Mouse (Mus musculus) midbrain, embryonic 14.5 days (tissue): Measurements from ENCODE around the gene Esyt2. TPM values are rescaled to one million over a fixed set of nuclear protein-coding genes. Genes with fewer than 3 reads are reported as not detected.

Experiments
- ATAC-seq: fragments of 200-750 bp; cut with Nextera tagmentation; 2 replicates; pipeline ENCODE4 v1.8.0; 2017; ENCODE audit warnings: moderate number of reproducible peaks, moderate library complexity; ENCODE audit not compliant: low FRiP score, low TSS enrichment
- DNase-seq: peaks from one replicate; pipeline ENCODE4 v3.0.0-alpha.2; 2015
- H3K27ac ChIP-seq: fragments of 300-500 bp; sonication (generic); replicated peaks from 2 replicates; pipeline ENCODE4 v1.5.1; 2014; ENCODE audit warnings: mild to moderate bottlenecking, low read depth, low read length, moderate library complexity
- H3K27me3 ChIP-seq: fragments of 300-500 bp; sonication (generic); 2 replicates; pipeline ENCODE4 v1.6.1; 2014; ENCODE audit warnings: low read length, control low read depth, mixed read lengths; ENCODE audit not compliant: control insufficient read depth, insufficient read depth
- H3K36me3 ChIP-seq: fragments of 300-500 bp; sonication (generic); 2 replicates; pipeline ENCODE4 v1.6.1; 2014; ENCODE audit warnings: low read length, control low read depth; ENCODE audit not compliant: control insufficient read depth, insufficient read depth
- H3K4me1 ChIP-seq: fragments of 300-500 bp; sonication (generic); 2 replicates; pipeline ENCODE4 v1.6.1; 2014; ENCODE audit warnings: mild to moderate bottlenecking, antibody characterized with exemption, low read length, control low read depth; ENCODE audit not compliant: control insufficient read depth, insufficient read depth
- H3K4me2 ChIP-seq: fragments of 300-500 bp; sonication (generic); 2 replicates; pipeline ENCODE4 v1.6.1; 2014; ENCODE audit warnings: mild to moderate bottlenecking, low read length, moderate library complexity
- H3K4me3 ChIP-seq: fragments of 300-500 bp; sonication (generic); replicated peaks from 2 replicates; pipeline ENCODE4 v1.5.1; 2014; ENCODE audit warnings: low read depth, low read length
- H3K9ac ChIP-seq: fragments of 300-500 bp; sonication (generic); replicated peaks from 2 replicates; pipeline ENCODE4 v1.6.1; 2014; ENCODE audit warnings: mild to moderate bottlenecking, low read length, moderate library complexity
- H3K9me3 ChIP-seq: fragments of 300-500 bp; sonication (generic); 2 replicates; pipeline ENCODE4 v1.6.1; 2016; ENCODE audit warnings: low read length, control low read depth, mixed read lengths; ENCODE audit not compliant: control insufficient read depth
- WGBS: fragments of 180-500 bp; shearing (Covaris S2); extraction: QIAGEN DNeasy Blood & Tissue Kit; methylation state at CpG from one replicate; pipeline ENCODE4 v1.1.7; 2014; 5-methylcytosine and 5-hydroxymethylcytosine counted together
- polyA plus RNA-seq: library from polyadenylated mRNA; unstranded; fragments of >200 nt; fragmentation: Nextera tagmentation; extraction: Ambion mirVana; gene quantifications from 2 replicates; pipeline ENCODE4 v1.2.1, GENCODE M21; 2014

Esyt2 gene
- polyA plus RNA-seq, 1 experiment from 2014 or later, result 18.5 TPM

- H3K4me2 ChIP-seq, result no peak overlapping the region
- no peaks in the 10 kb centered on the region for H3K9me3 ChIP-seq
- no peaks in the 10 kb centered on the region for H3K27me3 ChIP-seq
- DNase-seq (no peak), ATAC-seq (no peak)
- H3K27ac ChIP-seq, result no peak overlapping the region
- no peak overlapping the region for H3K9ac ChIP-seq
- no peaks in the 10 kb centered on the region for H3K4me1 ChIP-seq
- no peak overlapping the region for H3K4me3 ChIP-seq
- peaks cover 16% of the 10 kb centered on the region for H3K36me3 ChIP-seq
- 93% methylated on average over 3 of the region's 3 CpGs for WGBS
Observed at GRCm38 (mm10) chr12:116354694-116355093, 73.7 kb downstream of the Esyt2 start.

GRCm38 (mm10) chr12:116362091-116362490 lies 81.1 kb downstream of the Esyt2 start:
- H3K4me2 ChIP-seq, result no peak overlapping the region
- H3K9me3 ChIP-seq, result no peaks in the 10 kb centered on the region
- H3K9ac ChIP-seq, result no peak overlapping the region
- ATAC-seq, result no peak
- no peaks in the 10 kb centered on the region for H3K4me1 ChIP-seq
- H3K36me3 ChIP-seq, result peaks cover 35% of the 10 kb centered on the region
- H3K4me3 ChIP-seq, result no peak overlapping the region
- H3K27ac ChIP-seq, result no peak overlapping the region
- DNase-seq, result no peak
- H3K27me3 ChIP-seq, result no peaks in the 10 kb centered on the region

GRCm38 (mm10) chr12:116366900-116367299 lies 85.9 kb downstream of the Esyt2 start:
- no peaks in the 10 kb centered on the region for H3K27me3 ChIP-seq
- DNase-seq (no peak), ATAC-seq (no peak)
- H3K4me1 ChIP-seq, result no peaks in the 10 kb centered on the region
- peaks cover 58% of the 10 kb centered on the region for H3K36me3 ChIP-seq
- no peak overlapping the region for H3K4me3 ChIP-seq
- WGBS, result 88% methylated on average over 3 of the region's 3 CpGs
- H3K4me2 ChIP-seq, result no peak overlapping the region
- no peak overlapping the region for H3K9ac ChIP-seq
- no peaks in the 10 kb centered on the region for H3K9me3 ChIP-seq
- H3K27ac ChIP-seq, result no peak overlapping the region

GRCm38 (mm10) chr12:116367346-116367745 lies 86.3 kb downstream of the Esyt2 start:
- ATAC-seq (no peak), DNase-seq (no peak)
- no peak overlapping the region for H3K9ac ChIP-seq
- no peaks in the 10 kb centered on the region for H3K27me3 ChIP-seq
- no peak overlapping the region for H3K4me3 ChIP-seq
- no peaks in the 10 kb centered on the region for H3K9me3 ChIP-seq
- no peak overlapping the region for H3K4me2 ChIP-seq
- H3K36me3 ChIP-seq, result peaks cover 58% of the 10 kb centered on the region
- WGBS, result 98% methylated on average over 2 of the region's 2 CpGs
- H3K27ac ChIP-seq, result no peak overlapping the region
- no peaks in the 10 kb centered on the region for H3K4me1 ChIP-seq

GRCm38 (mm10) chr12:116368857-116369256 lies 87.9 kb downstream of the Esyt2 start:
- H3K9me3 ChIP-seq, result no peaks in the 10 kb centered on the region
- no peak overlapping the region for H3K27ac ChIP-seq
- H3K4me1 ChIP-seq, result no peaks in the 10 kb centered on the region
- 95% methylated on average over 2 of the region's 2 CpGs for WGBS
- no peak overlapping the region for H3K9ac ChIP-seq
- no peak for DNase-seq
- no peaks in the 10 kb centered on the region for H3K27me3 ChIP-seq
- ATAC-seq, result no peak
- no peak overlapping the region for H3K4me3 ChIP-seq
- H3K4me2 ChIP-seq, result no peak overlapping the region
- peaks cover 53% of the 10 kb centered on the region for H3K36me3 ChIP-seq

- DNase-seq (no peak), ATAC-seq (no peak)
- H3K27me3 ChIP-seq, result no peaks in the 10 kb centered on the region
- H3K9me3 ChIP-seq, result no peaks in the 10 kb centered on the region
- peaks cover 6% of the 10 kb centered on the region; the same call in 1 of the 2 replicates for H3K36me3 ChIP-seq
- 88% methylated on average over 2 of the region's 2 CpGs for WGBS
- H3K4me3 ChIP-seq, result no peak overlapping the region
- no peaks in the 10 kb centered on the region for H3K4me1 ChIP-seq
- no peak overlapping the region for H3K4me2 ChIP-seq
- no peak overlapping the region for H3K27ac ChIP-seq
- H3K9ac ChIP-seq, result no peak overlapping the region
Observed at GRCm38 (mm10) chr12:116383101-116383500, 102.1 kb downstream of the Esyt2 start.

- no peaks in the 10 kb centered on the region for H3K4me1 ChIP-seq
- H3K27me3 ChIP-seq, result no peaks in the 10 kb centered on the region
- H3K4me3 ChIP-seq, result no peak overlapping the region
- ATAC-seq (no peak), DNase-seq (no peak)
- H3K27ac ChIP-seq, result no peak overlapping the region
- H3K4me2 ChIP-seq, result no peak overlapping the region
- H3K9ac ChIP-seq, result no peak overlapping the region
- peaks cover 6% of the 10 kb centered on the region; the same call in 1 of the 2 replicates for H3K36me3 ChIP-seq
- H3K9me3 ChIP-seq, result no peaks in the 10 kb centered on the region
Observed at GRCm38 (mm10) chr12:116383995-116384394, 103.0 kb downstream of the Esyt2 start.

- no peaks in the 10 kb centered on the region for H3K4me1 ChIP-seq
- DNase-seq (no peak), ATAC-seq (no peak)
- H3K9me3 ChIP-seq, result no peaks in the 10 kb centered on the region
- H3K4me3 ChIP-seq, result no peak overlapping the region
- H3K36me3 ChIP-seq, result no peaks in the 10 kb centered on the region
- 77% methylated on average over 1 of the region's 1 CpGs for WGBS
- H3K27ac ChIP-seq, result no peak overlapping the region
- no peak overlapping the region for H3K9ac ChIP-seq
- H3K27me3 ChIP-seq, result no peaks in the 10 kb centered on the region
- no peak overlapping the region for H3K4me2 ChIP-seq
Observed at GRCm38 (mm10) chr12:116386802-116387201, 105.8 kb downstream of the Esyt2 start.

- ATAC-seq, result no peak
Observed at GRCm38 (mm10) chr12:116389868-116390267, 108.9 kb downstream of the Esyt2 start.

More at GRCm38 (mm10) chr12:116389868-116390267, 108.9 kb downstream of the Esyt2 start:
- no peak overlapping the region for H3K27ac ChIP-seq
- H3K27me3 ChIP-seq, result no peaks in the 10 kb centered on the region
- H3K4me3 ChIP-seq, result no peak overlapping the region
- 45% methylated on average over 1 of the region's 1 CpGs for WGBS
- no peaks in the 10 kb centered on the region for H3K36me3 ChIP-seq
- no peak overlapping the region for H3K4me2 ChIP-seq
- DNase-seq, result no peak
- H3K9me3 ChIP-seq, result no peaks in the 10 kb centered on the region
- H3K4me1 ChIP-seq, result no peaks in the 10 kb centered on the region
- H3K9ac ChIP-seq, result no peak overlapping the region
